Comparison of ENCODE assay signal across 16 mouse cellular contexts in the genomic region with DNA sequence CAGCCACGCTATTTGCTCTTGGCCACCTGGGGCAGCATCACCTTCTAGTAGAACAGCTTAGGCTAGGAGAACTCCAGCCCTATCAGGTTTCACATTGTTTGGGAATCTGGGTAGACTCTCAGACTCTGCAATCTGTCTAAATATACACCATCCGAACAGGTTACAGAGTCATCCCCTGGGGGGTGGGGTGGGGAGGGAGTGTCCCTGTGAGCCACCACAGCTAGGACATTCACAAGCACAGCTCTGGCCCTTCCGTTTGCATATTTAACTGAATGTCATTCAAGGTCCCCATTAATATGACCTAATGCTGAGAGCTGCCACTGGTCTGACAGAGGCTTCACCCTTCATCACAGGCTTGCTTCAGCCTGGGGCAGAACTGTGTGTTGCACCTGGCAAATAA.
DNase-seq lines count a peak whose midpoint lies in the region; ATAC-seq and TF ChIP-seq lines count a peak whose summit lies in the region.
"Had no signal": no experiment of that assay in that cellular context is flagged by ENCODE, and none has a peak within 500 bp of the region (broad histone marks: within the 10 kb centered on the region; RNA-seq: fewer than 3 reads in every experiment).

No protein-coding gene starts in this region.

- H3K27ac ChIP-seq in kidney, postnatal 0 days = no peak overlapping the region
- H3K27ac ChIP-seq in heart, embryonic 12.5 days (ENCODE audit: poor library complexity, severe bottlenecking) = no peak overlapping the region
- H3K27ac ChIP-seq in liver, postnatal 0 days (ENCODE audit: low read depth) = no peak overlapping the region
- H3K27ac ChIP-seq: hindbrain, embryonic 15.5 days; limb, embryonic 13.5 days; lung, embryonic 15.5 days had no signal

- peak; percentile 45; the same call in 1 of the 2 replicates for TF ChIP-seq CTCF in kidney, postnatal 0 days (IDR thresholded peaks at IDR 0.05; ENCODE audit: low read depth)
- TF ChIP-seq CTCF in liver, postnatal 0 days (IDR thresholded peaks at IDR 0.05; ENCODE audit: low read depth) = no peak

- ATAC-seq in kidney, postnatal 0 days (replicated peaks; ENCODE audit: low FRiP score, low read depth) = peak; percentile 41
- ATAC-seq in heart, embryonic 12.5 days (ENCODE audit: insufficient number of reproducible peaks, low FRiP score) = peak; percentile 50
- peak; percentile 49; the same call in 1 of the 2 replicates for ATAC-seq in liver, postnatal 0 days

- no peaks in the 10 kb centered on the region for H3K27me3 ChIP-seq in kidney, postnatal 0 days (ENCODE audit: insufficient read depth, low read length)
- peaks cover 32% of the 10 kb centered on the region for H3K27me3 ChIP-seq in heart, embryonic 12.5 days (replicated peaks)
- peaks cover 12% of the 10 kb centered on the region; the same call in 1 of the 2 replicates for H3K27me3 ChIP-seq in liver, postnatal 0 days (ENCODE audit: insufficient read depth, low read length)

- no peak overlapping the region for H3K4me2 ChIP-seq in kidney, postnatal 0 days (ENCODE audit: low read length)
- no peak overlapping the region for H3K4me2 ChIP-seq in heart, embryonic 12.5 days
- H3K4me2 ChIP-seq in liver, postnatal 0 days (ENCODE audit: low read depth, low read length) = no peak overlapping the region
- H3K4me2 ChIP-seq: hindbrain, embryonic 15.5 days; limb, embryonic 13.5 days; lung, embryonic 15.5 days had no signal

- no peak overlapping the region for H3K4me3 ChIP-seq in kidney, postnatal 0 days (replicated peaks; ENCODE audit: low read depth, low read length)
- no peak overlapping the region for H3K4me3 ChIP-seq in heart, embryonic 12.5 days
- H3K4me3 ChIP-seq in liver, postnatal 0 days (ENCODE audit: low read depth, low read length) = no peak overlapping the region
- H3K4me3 ChIP-seq: hindbrain, embryonic 15.5 days; limb, embryonic 13.5 days; lung, embryonic 15.5 days had no signal

- H3K36me3 ChIP-seq in kidney, postnatal 0 days (ENCODE audit: insufficient read depth, low read length) = no peaks in the 10 kb centered on the region
- H3K36me3 ChIP-seq in heart, embryonic 12.5 days = no peaks in the 10 kb centered on the region
- no peaks in the 10 kb centered on the region for H3K36me3 ChIP-seq in liver, postnatal 0 days (replicated peaks; ENCODE audit: insufficient read depth, low read length)
- H3K36me3 ChIP-seq: hindbrain, embryonic 15.5 days; limb, embryonic 13.5 days; lung, embryonic 15.5 days had no signal

- no peak overlapping the region for H3K9ac ChIP-seq in kidney, postnatal 0 days (ENCODE audit: low read depth, low read length)
- H3K9ac ChIP-seq in heart, embryonic 12.5 days = no peak overlapping the region
- no peak overlapping the region for H3K9ac ChIP-seq in liver, postnatal 0 days (replicated peaks)
- H3K9ac ChIP-seq: hindbrain, embryonic 15.5 days; limb, embryonic 13.5 days; lung, embryonic 15.5 days had no signal

- 25% methylated on average over 3 of the region's 3 CpGs for WGBS in kidney, postnatal 0 days
- 24% methylated on average over 3 of the region's 3 CpGs for WGBS in heart, embryonic 12.5 days
- WGBS in liver, postnatal 0 days (ENCODE audit: insufficient replicate concordance) = 27% methylated on average over 3 of the region's 3 CpGs

- TF ChIP-seq EP300 in liver, postnatal 0 days (IDR thresholded peaks at IDR 0.05; ENCODE audit: low read depth) = no peak

- H3K9me3 ChIP-seq in kidney, postnatal 0 days (replicated peaks; ENCODE audit: low read length) = no peaks in the 10 kb centered on the region
- H3K9me3 ChIP-seq in heart, embryonic 12.5 days (replicated peaks) = no peaks in the 10 kb centered on the region
- no peaks in the 10 kb centered on the region for H3K9me3 ChIP-seq in liver, postnatal 0 days (ENCODE audit: low read length)
- H3K9me3 ChIP-seq: hindbrain, embryonic 15.5 days; limb, embryonic 13.5 days; lung, embryonic 15.5 days had no signal

- peak; percentile 24 for DNase-seq in embryo, embryonic 9.5 days (ENCODE audit: extremely low spot score)
- DNase-seq in embryo, embryonic 10.5 days (ENCODE audit: low spot score) = no peak
- no peak for DNase-seq in kidney, postnatal 0 days (ENCODE audit: low spot score)
- no peak for DNase-seq in kidney, postnatal 25 days
- DNase-seq in liver, postnatal 0 days = no peak
- no peak for DNase-seq in thymus, postnatal 0 days (ENCODE audit: low spot score)
- no peak for DNase-seq in frontal cortex, postnatal 14 days (ENCODE audit: low spot score in 2 of 2)
- DNase-seq: adrenal gland, postnatal 36 days; cerebellum, postnatal 10 days; gastrocnemius, postnatal 36 days; layer of hippocampus, postnatal 36 days; right cerebral cortex, postnatal 14 days had no signal

- 0 out of 2 replicates have a peak, but pooled peaks cover 3% of the 10 kb centered on the region for H3K4me1 ChIP-seq in kidney, postnatal 0 days (replicated peaks; ENCODE audit: insufficient read depth, low read length)
- peaks cover 20% of the 10 kb centered on the region for H3K4me1 ChIP-seq in heart, embryonic 12.5 days (replicated peaks)
- H3K4me1 ChIP-seq in liver, postnatal 0 days (ENCODE audit: insufficient read depth) = no peaks in the 10 kb centered on the region
- H3K4me1 ChIP-seq: lung, embryonic 15.5 days had no signal
